Comparison of ENCODE assay signal across 7 mouse cellular contexts in genomic region chr5:64877235-64878026, GRCm38 (mm10). TPM values are rescaled to one million over a fixed set of nuclear protein-coding genes. Genes with fewer than 3 reads are reported as not detected.
DNase-seq lines count a peak whose midpoint lies in the region; ATAC-seq lines count a peak whose summit lies in the region.

No protein-coding gene starts in this region.

- ATAC-seq in lung, embryonic 15.5 days (ENCODE audit: borderline replicate concordance, extremely low read depth, low FRiP score, low TSS enrichment), result no peak
- no peak for ATAC-seq in limb, embryonic 15.5 days (ENCODE audit: insufficient number of reproducible peaks, low FRiP score, low TSS enrichment, low read depth)

- no peak for DNase-seq in lung, postnatal 25 days (ENCODE audit: low spot score)
- DNase-seq in fibroblast of lung, adult 2 months (ENCODE audit: low read depth), result peak; percentile 78
- peak; percentile 18 for DNase-seq in yolk sac, embryonic 10.5 days (ENCODE audit: low spot score)
- no peak for DNase-seq in adrenal gland, postnatal 36 days
- DNase-seq in left cerebral cortex, adult 8-10 months (ENCODE audit: low spot score in 2 of 2), result no peak

- peaks cover 40% of the 10 kb centered on the region for H3K4me1 ChIP-seq in lung, embryonic 15.5 days
- peaks cover 38% of the 10 kb centered on the region for H3K4me1 ChIP-seq in limb, embryonic 15.5 days

- H3K27ac ChIP-seq in lung, embryonic 15.5 days, result peak overlapping the region; percentile 84
- H3K27ac ChIP-seq in limb, embryonic 15.5 days, result peak overlapping the region; percentile 86

- H3K9ac ChIP-seq in lung, embryonic 15.5 days, result no peak overlapping the region
- H3K9ac ChIP-seq in limb, embryonic 15.5 days, result no peak overlapping the region

- no peaks in the 10 kb centered on the region for H3K36me3 ChIP-seq in lung, embryonic 15.5 days
- H3K36me3 ChIP-seq in limb, embryonic 15.5 days, result no peaks in the 10 kb centered on the region

- no peak overlapping the region for H3K4me2 ChIP-seq in lung, embryonic 15.5 days
- H3K4me2 ChIP-seq in limb, embryonic 15.5 days, result no peak overlapping the region

- no peaks in the 10 kb centered on the region for H3K9me3 ChIP-seq in lung, embryonic 15.5 days
- H3K9me3 ChIP-seq in limb, embryonic 15.5 days, result no peaks in the 10 kb centered on the region

- no peak overlapping the region for H3K4me3 ChIP-seq in lung, embryonic 15.5 days
- no peak overlapping the region for H3K4me3 ChIP-seq in limb, embryonic 15.5 days

- WGBS in lung, embryonic 15.5 days, result 32% methylated on average over 15 of the region's 15 CpGs
- 29% methylated on average over 15 of the region's 15 CpGs for WGBS in limb, embryonic 15.5 days

- H3K27me3 ChIP-seq in lung, embryonic 15.5 days, result no peaks in the 10 kb centered on the region
- no peaks in the 10 kb centered on the region for H3K27me3 ChIP-seq in limb, embryonic 15.5 days

RNA-seq across cellular contexts. Expression of gene Tlr1, which starts 55.9 kb away (rescaled TPM):
- polyA plus RNA-seq in lung, embryonic 15.5 days (2015; fragmentation: Nextera tagmentation; extraction: Ambion mirVana), result 0.36 and 0.46 TPM in 2 replicates
- 1.1 and 1.3 TPM in 2 replicates for polyA plus RNA-seq in limb, embryonic 15.5 days (2015; fragmentation: Nextera tagmentation; extraction: Ambion mirVana)
- total RNA-seq in adrenal gland, postnatal 36 days (2021), result 1 to 10 TPM in 1 of 2 experiments, under 1 TPM in 1; 0.79 to 1.8 TPM
- total RNA-seq in left cerebral cortex, adult 8-10 months (2022), result under 1 TPM; 0.13 to 0.89 (median 0.62) TPM

Comparison
In these comparisons a context has a peak if more than half of its experiments do, and no peak if none do; other contexts are left out.
1. DNase-seq: peak in fibroblast of lung, adult 2 months (single experiment) and yolk sac, embryonic 10.5 days (single experiment); none in lung, postnatal 25 days (single experiment), adrenal gland, postnatal 36 days (0 of 2) and left cerebral cortex, adult 8-10 months (0 of 2).